Mouse (Mus musculus) lung, adult 18-20 months (tissue): ENCODE results near the gene Bri3.

ENCODE experiments used
- DNase-seq, 2 experiments: peaks; one replicate each; pipeline ENCODE4 v3.0.0; 2022; ENCODE audit warnings: mixed read lengths in 2 of 2

Bri3 gene

DNA sequence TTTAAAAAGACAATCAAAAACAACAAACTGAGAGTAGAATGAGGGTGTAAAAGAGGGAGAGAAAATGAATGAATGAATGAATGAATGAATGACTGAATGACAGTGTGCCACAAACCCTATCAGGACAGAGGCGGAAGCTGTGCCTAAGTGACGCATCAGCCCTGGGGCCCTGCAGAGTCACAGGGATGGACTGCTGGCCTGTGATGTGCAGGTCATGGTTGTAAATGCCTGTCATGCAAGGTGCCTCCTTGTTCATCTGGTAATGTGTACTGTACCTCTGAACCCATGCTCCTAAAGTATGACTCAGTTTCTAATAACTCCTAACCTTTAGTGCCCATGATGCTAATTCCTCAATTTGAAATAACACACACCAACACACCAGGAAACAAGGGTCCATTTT lies 58.8 kb downstream of the Bri3 start:
- DNase-seq, result no peak

DNA sequence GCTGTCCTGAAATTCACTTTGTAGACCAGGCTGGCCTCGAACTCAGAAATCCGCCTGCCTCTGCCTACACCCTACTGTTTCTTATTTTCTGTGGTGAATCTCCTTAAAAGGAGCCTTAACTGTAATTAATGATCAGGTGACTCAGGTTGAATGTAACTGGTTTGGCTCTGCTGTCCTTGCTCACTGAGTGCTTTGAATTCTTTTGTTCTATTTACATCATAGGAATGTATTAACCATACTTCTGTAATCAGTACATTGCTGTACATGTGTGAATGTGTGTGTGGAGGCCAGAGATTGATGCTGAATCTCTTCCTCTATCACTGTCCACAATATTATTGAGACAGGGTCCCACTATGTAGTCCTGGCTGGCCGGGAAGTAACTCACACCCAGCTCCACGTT lies 64.7 kb downstream of the Bri3 start:
- DNase-seq, result no peak

DNA sequence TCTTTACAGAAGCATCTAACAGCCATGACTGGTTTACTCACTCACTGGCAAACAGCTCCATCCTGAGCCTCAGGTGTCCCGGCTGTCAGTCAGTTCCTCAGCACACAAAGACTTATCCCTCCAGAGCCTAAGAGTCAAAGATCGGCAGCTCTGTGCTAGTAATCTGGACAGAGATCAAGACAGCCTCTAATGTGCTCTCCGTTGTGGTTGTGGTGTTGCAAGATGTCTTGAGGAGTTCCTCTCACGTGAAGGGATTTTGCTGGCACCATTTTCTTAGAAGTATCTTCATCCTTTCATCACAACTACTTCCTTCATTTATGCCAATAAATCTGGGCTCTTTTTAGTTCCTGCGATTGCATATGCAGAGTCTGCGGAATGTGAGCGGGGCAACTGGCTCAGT lies 67.9 kb downstream of the Bri3 start:
- DNase-seq, result peak in 1 of 2 experiments; percentile 34

DNA sequence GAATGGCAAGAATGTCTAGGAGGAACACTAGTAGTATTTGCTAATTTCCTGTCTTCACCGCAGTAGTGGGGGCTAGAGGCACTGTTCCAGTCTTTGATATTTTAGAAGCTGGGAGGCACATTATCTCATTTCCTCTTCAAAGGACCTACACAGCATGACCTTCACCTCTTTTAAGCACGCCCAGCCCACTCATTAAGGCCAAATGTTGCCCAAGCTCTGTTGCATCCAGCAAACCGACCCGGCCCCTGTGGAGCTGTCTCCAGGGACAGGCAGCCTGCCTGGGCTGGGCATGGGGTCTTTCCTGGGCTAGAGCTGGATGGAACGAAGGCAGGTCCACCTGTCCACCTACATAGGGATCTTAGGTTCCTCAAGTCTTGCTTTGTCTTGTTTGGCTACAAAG lies 69.1 kb downstream of the Bri3 start:
- no peak for DNase-seq

DNA sequence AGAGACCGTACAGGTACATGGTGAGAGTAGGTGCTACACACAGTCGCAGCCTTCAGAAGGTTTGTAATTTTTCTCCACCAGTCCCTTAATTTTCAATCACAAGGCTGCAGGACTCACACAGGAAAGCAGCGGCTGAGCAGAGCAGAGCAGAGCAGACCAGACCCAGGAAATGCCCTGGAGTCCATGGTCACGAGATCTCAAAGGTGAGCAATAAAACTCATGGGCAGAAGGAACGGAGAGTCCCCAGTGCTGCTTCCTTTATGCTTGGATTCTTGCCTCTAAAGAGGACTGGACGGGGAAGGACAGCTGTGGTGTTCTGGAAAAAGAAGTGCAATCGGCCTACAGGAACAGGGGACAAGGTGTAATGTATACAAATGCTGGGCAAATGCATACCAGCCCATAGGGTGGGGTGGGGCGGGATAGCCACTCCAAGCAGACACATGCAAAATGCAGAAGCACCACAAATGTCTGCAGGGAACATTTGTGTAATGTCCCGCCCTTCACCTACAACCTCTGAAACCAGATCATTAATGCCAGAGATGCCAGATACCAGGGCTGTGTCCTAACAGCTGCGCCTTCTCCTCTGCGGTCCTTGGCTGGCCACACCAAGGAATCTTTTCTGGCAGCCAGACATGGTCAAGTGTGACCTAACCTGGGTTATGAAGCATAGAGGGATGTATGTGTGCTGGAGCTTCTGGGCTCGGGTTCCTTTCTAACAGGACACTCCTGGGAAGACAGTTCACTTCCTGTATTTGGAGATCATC lies 70.7 kb downstream of the Bri3 start:
- DNase-seq, result no peak

DNA sequence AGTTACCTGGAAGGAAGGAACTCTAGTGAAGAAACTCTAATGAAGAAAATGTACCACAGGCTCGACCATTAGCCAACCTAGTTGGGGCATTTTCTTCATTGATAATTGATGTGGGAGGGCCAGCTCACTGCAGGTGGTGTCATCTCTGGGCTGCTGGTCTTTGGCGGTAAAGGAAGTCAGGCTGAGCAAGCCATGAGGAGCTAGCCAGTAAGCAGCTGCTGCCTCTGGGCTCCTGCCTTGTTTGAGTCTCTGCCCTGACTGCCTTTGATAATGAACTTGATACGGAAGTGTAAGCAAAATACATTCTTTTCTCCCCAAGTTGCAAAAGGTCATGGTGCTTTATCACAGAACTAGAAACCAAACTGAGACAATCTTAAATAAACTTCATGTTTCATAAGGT lies 72.2 kb downstream of the Bri3 start:
- no peak for DNase-seq

DNA sequence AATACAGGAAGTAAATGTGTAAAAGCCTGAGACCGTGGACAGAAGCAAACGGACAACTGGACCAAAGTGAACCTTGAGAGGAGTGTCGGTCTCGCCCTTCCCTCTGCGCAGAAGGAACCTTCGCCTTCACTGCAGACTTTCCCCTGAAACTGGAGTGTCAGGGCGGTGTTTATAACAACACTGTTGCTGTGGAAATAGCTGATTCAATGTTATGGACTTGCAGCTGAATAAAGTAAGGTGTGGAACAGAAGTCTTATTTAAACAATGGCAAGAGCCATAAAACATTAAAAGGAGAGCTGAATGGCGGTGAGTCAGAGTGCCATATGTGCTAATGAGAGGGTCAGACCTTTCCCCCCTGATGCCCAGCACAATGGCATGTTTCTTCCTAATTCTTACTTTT lies 73.2 kb downstream of the Bri3 start:
- DNase-seq, result peak; percentile 29 to 70

- DNase-seq, result peak; percentile 48 to 70
These were observed 74.0 kb downstream of the Bri3 start for GRCm38 (mm10) chr5:144318286-144318685.

GRCm38 (mm10) chr5:144321681-144322080 lies 77.4 kb downstream of the Bri3 start:
- DNase-seq, result peak; percentile 59 to 78

DNA sequence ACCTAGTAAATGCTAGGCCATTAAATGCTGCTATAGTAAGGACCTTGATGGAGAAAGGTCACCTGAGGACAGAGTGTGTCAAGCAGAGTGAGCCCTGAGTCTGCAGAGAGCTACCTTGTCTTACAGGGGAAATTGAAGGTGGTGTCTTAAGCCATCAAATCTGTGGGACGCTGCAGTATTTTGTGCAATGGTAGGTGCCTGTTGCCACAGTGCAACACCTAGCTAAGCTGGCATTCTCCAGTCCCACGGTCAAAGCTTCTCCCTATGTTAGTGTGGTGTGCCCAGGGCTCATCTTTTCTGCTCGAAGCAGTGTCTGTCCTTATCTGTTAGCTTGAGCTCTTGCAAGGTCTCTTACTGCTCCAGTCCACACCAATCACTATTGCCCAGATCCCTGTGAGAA lies 78.5 kb downstream of the Bri3 start:
- no peak for DNase-seq

DNA sequence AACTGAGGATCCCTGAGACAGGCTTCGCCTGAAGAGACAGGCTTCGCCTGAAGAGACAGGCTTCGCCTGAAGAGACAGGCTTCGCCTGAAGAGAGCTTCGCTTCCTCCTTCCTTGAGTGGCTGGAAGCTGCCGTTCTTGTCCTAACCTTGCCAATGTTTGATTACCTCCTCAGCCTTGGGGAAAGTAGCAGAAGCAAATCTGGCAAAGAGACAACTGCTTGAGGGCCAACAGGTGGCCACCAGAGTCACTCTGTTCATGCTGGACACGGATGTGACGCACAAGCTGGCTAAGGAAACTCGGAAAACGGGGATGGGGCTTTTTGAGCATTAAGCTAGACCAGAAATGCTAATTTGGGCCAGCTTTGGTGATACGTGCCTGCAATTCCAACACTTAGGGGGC lies 89.8 kb downstream of the Bri3 start:
- peak; percentile 71 to 84 for DNase-seq

DNA sequence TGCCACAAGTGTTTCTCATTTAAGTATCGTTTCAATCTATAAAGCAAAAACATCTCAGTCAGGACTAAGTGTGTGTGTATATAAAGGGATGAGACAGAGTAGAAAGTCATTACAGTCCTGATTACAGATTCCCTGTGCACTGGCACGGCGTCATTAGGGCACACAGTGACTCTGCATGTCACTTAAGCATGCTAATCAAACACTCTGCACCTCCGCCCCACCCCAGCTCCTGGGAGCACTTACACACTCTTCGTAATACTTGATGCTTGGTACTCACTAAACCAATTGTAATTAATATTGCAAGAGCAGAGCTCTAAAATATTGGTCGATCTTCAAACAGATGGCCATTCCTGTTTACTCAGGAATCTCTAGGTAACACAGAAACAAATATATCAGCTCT lies 91.1 kb downstream of the Bri3 start:
- DNase-seq, result peak; percentile 80 to 83

DNA sequence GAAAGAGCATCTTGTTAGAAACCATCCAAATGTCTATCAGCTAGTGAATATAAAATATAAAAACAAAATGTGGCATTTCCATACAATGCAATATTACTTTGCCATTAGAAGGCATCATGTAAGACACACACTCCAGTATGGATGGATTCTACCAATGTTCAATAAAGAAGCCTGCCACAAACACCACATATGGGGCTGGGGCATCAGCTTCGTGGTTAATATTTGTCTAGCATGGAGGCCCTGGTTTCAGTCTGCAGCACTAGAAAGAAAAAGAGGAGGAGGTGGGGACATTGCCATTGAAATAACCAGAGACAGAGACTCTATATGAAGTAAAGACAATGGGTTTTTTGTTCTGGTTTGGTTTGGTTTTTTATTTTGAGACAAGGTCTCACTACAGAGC lies 94.5 kb downstream of the Bri3 start:
- no peak for DNase-seq

GRCm38 (mm10) chr5:144341085-144341484 lies 96.8 kb downstream of the Bri3 start:
- no peak for DNase-seq

- DNase-seq, result no peak
These were observed 100.4 kb downstream of the Bri3 start for GRCm38 (mm10) chr5:144344592-144344991.

DNA sequence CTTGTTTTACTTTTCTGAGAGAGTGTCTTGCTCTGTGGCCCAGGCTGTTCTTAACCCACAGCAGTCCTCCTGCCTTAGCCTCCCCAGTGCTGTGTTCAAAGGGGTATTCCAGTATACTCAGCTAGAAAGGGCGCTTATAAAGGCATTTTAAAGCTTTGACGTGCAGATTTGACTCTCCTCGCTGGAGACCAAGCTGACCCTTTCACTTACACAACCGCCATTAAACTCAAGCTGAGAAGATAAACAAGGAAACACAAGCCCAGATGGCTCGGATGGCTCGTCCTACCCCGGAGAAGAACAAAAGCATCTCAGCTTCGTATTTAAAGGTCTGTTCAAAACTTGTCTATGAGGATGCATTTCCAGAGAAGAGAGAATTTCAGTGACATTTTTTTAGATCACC lies 106.9 kb downstream of the Bri3 start:
- no peak for DNase-seq

- no peak for DNase-seq
These were observed 108.2 kb downstream of the Bri3 start for GRCm38 (mm10) chr5:144352250-144353047.

GRCm38 (mm10) chr5:144356776-144357455 lies 112.7 kb downstream of the Bri3 start:
- peak in 1 of 2 experiments; percentile 14 for DNase-seq

GRCm38 (mm10) chr5:144357551-144357880 lies 113.3 kb downstream of the Bri3 start:
- no peak for DNase-seq

DNA sequence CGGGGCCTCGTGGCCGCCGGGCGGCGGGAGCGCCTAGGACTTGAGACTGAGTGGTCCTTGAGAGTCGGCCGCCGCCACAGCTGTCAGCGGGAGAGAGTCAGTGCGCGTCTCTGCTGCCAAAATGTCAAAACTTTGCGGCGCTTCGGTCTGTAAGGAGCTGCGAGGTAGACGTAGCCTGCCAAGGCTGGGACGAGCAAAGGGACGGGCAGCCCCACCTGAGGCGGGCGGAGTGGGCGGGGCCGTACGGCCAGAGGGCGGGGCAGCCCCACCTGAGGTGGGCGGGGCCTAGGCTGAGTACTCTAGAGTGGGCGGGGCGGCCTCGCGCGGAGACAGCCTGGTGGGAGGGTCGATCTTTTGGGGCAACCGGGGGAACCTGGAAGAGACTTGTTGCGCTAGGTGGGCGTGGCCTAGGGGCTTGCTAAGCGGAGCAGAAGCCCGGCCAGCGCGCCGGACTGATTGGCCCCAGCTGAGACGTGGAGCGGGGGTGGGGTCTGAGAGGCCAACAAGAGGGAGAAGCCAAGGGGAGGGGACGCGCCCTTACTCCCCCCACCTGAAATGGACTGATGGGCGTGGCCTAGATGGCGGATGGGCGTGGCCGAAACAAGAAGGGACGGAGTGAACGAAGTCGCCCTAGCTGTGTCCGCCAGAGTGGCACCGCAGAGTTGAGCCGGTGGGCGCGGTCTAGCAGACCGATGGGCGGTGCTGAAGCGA lies 113.8 kb downstream of the Bri3 start, which contains the start of gene Baiap2l1:
TSS of gene Baiap2l1 (minus strand) at position 232 of the 711 bp plus-strand sequence.
- DNase-seq, result peak; percentile 97 to 98

DNA sequence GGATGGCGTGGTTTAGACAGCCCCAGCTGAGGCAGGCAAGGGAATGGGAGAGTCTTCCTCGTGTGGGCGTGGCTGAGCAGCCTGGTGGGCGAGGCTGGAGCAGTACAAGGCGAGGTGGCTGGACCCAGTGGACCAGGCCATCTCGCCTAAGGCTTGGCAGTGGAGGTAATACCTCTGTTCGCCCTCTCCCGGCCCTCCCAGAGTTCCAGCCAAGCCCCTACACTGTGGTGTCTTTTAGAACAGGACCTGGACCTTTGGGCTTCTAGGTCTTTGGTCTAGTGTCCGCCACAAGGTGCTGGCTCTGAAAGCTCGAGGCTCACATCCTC lies 114.3 kb downstream of the Bri3 start:
- no peak for DNase-seq

DNA sequence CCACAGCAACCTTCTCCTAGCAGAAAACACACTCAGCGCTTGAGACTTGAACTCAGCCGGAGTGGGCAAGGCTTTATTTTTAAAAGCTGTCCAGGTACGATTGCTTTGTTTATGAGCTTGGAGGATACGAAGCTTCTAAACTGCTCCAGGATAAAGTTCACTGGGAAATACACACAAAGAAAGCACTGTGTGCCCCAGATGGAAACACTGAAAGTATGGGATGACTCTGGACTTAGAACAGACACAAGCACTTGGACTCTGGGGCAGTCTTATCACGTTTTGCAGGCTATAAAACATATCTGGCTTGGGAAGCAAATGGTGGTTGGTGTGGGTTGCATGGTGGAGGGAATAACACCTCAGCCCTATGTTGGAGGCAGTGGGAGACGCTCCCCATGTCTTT lies 115.6 kb downstream of the Bri3 start:
- no peak for DNase-seq

DNA sequence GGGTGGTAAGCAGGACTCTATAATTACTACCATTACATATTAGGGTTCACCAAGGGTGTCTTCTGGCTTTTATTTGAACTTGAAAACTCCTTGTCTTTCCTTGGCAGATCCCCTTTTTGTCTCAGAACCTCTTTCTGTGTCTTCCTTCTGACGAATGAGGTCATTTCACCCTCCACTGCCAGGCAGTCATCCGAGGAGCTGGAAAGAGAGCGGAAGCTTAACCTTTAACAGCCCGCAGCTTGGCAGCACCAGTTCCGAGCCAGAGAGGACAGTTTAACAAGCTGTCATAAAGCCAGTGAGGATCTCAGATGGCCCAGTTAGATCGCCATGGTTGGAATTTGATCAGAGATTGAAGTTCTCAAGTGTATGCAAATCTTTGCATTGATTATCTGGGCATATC lies 116.1 kb downstream of the Bri3 start:
- DNase-seq, result no peak
